Mouse (Mus musculus) left cerebral cortex, adult 2 months (tissue): ENCODE data around the gene Tmem74b. TPM values are rescaled to one million over a fixed set of nuclear protein-coding genes. Genes with fewer than 3 reads are reported as not detected.

Experiments used
- DNase-seq, 2 experiments: peaks; one replicate each; pipeline ENCODE4 v3.0.0; 2021 to 2022; ENCODE audit warnings: low spot score in 2 of 2, mixed read lengths in 1 of 2; ENCODE audit errors: extremely low spot score in 1 of 2
- H3K27ac ChIP-seq: fragments of 200-600 bp; 2 replicates; pipeline ENCODE4 v1.8.1; 2022
- H3K4me3 ChIP-seq: fragments of 200-600 bp; 2 replicates; pipeline ENCODE4 v1.8.1; 2022
- CTCF ChIP-seq: fragments of 200-600 bp; IDR thresholded peaks from 2 replicates; pipeline ENCODE4 v1.8.1; 2022; ENCODE audit warnings: antibody characterized with exemption, mild to moderate bottlenecking, moderate library complexity
- intact Hi-C: fragments of 180-260 bp; cut with DNase I; formaldehyde crosslinking; loops from one replicate; pipeline ENCODE4 v1.15.1; 2025
- long read RNA-seq, 2 experiments: library from polyadenylated mRNA; stranded (forward); transcript quantifications; one replicate each; pipeline ENCODE4 v2.0.0; 2021; ENCODE audit warnings: borderline mapping rate in 2 of 2
- total RNA-seq, 2 experiments: library from RNA; stranded (reverse); gene quantifications; 2 replicates each; pipeline ENCODE4 v1.2.3; 2021

Gene Tmem74b
- 10 to 100 TPM in 1 of 2 experiments, 1 to 10 TPM in 1; 8.6 to 11.1 TPM for total RNA-seq
- long read RNA-seq, experiment 1, transcript Tmem74b-201 (2 exons, 1,435 nt) = major isoform, 11 of 15 reads
- long read RNA-seq, experiment 1, partial matches to known transcripts = 0 of 15 reads
- long read RNA-seq, experiment 1, other reads (novel, unspliced or antisense) = 1 of 15 reads
- long read RNA-seq, experiment 2, partial matches to known transcripts = 1 of 5 reads
- long read RNA-seq, experiment 2, other reads (novel, unspliced or antisense) = 0 of 5 reads

DNA sequence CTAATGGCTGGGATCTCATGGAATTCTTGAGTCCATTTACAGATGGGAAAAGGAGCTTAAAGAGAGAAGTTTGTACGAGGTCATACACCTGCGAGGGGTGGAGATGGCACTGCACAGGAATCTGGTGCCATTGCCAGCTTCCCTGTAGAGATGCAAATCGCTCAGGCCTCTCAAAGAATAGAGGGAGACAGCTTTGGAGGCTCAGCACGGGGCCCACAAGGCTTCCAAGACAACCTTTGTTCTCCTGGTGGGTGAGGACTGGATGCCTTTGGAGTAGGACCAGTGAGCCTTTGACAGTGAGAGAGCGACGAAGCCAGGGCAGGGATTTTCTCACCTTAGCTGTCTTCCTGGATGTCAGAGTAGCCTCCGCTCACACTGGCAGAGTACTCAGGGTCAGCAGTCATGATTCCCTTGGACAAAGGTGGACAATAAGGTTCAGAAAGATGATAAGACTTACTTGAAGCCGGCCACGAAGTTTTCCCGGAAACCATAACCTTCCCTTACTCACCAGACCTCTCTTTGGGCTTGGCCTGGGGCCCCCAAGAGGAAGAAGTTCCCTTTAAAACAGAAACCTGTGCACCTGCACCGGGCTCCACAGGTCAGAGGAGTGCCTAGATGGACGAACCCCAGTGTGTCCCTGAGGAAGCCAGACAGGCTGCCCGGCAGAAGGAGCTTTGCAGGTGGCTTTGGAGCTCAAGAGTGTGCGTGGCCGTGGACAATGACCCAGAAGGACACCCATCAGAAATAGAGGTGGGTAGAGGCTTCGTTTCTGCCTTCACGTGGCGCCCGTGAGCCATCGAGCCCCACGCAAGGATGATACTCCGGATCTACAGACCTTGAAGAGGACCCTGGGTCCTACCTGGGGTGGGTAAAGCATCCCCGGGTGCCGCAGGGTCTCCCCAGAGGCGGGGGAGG, at the start of gene Tmem74b:
Tmem74b (plus strand) TSS at position 778 of the 915 bp plus-strand sequence.
- TF ChIP-seq CTCF = no peak
- Histone ChIP-seq H3K4me3 (peak within 1 kb of the TSS; percentile 78), H3K27ac (peak within 1 kb of the TSS; percentile 85)
- intact Hi-C loops = loop anchor here (5.0 kb wide), 1 partner anchor 69 kb away; the partner anchor contains the start of gene Snph
- DNase-seq = no peak

DNA sequence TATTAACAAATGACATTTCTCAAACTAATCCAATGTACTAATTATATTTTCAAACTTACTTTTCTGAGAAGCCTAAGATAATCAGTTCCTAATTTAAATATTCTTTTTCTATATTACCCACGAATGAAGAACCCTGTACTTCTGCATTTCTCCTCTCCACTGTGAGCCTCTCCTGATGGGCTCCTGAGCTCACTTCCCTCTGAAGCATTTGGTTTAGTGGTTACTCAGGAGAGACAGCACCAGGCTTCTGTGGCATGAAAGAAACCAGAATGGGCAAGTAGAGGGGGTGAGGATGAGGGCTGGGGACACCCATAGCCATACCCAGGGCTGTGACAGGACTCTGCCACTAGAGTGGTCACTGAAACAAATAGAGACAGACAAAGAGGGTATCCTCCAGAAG, 49.8 kb upstream of the Tmem74b start:
- Histone ChIP-seq H3K27ac (no peak overlapping the region), H3K4me3 (no peak overlapping the region)
- intact Hi-C loops = no loop called here
- no peak for DNase-seq
- TF ChIP-seq CTCF = no peak

DNA sequence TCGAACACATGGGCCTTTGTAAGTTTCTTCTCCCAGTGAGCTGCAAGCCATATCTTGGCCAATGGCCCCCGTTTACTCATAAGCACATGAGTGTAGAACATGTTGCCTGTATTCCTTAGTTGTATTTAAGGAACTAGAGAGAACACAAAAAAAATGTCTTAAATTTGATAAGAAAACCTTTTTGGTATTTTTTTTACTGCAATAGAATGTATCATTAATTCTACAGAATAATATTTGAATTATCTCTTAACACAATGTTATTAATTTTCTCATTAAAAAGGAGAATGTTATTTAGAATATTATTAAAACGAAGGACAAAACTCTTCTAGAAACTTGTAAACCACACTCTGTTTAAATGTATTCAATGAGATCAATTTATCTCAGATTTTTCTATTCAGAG, 33.4 kb upstream of the Tmem74b start, which contains the start of gene Rad21l:
Rad21l (minus strand) TSS at position 101 of the 400 bp plus-strand sequence.
- Histone ChIP-seq H3K27ac (no peak within 1 kb of the TSS), H3K4me3 (no peak within 1 kb of the TSS)
- no peak for TF ChIP-seq CTCF
- DNase-seq = no peak
- intact Hi-C loops = no loop called here

DNA sequence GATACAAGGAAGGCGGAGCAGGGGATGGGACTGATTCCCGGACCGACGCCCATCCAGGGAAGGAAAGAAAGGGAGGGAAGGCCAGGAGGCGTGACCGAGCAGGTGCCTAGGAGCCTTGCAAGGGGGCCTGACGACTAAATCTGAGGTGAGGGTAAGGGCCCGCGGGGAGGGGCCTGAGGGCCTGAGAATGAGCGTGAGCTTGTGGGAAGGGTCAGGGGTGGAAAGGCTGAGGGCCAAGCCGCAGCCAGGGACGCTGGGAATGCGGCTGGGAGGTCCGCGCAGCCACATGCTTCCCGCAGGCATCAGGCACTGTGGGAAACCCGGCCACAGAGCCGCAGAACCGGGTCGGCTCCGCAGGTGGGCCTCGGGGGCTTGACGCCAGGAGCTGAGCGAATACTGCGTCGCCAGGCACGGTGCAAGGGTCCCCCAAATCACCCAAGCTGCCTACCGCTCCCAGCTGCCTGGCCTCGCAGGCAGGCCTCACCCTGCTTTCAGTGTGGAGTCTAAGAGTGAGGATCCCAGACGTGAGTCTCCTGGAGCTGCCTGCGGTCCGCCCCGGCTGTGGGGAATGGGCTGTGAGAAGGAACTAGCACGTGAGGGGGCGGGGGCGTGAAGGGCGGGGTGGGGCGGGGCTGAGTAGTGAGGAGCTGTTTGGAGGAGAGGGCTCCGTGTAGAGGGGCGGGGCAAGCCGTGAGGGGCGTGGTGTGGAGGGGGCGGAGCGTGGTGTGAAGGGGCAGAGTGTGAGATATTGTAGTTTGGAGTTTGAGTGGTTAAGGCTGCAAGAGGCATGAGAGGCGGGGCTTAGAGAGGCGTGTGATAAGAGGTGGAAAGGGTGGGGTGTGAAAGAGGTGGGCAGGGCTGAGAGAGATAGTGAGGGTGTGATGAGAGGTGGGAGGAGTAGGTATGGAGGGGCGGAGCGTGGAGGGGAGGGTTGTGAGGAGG, 31.5 kb upstream of the Tmem74b start:
- Histone ChIP-seq H3K27ac (no peak overlapping the region), H3K4me3 (peak overlapping the region; percentile 26)
- intact Hi-C loops = no loop called here
- no peak for DNase-seq
- no peak for TF ChIP-seq CTCF

DNA sequence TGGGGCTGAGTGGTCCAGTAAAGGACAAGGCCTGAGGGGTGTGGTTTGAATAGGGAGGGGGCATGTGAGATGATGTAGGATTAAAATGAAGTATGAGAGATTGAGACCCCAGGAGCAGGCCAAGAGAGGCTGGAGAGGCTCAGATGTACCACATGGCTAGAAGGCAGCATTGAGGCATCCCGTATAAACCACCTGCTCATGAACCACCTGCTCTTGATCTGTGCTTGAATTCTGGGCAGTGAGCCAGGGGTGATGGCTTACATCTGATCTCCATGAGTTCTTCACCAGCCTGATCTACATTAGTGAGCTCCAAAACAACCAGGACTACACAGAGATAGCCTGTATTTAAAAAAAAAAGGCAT, 30.9 kb upstream of the Tmem74b start:
- intact Hi-C loops = no loop called here
- no peak for TF ChIP-seq CTCF
- DNase-seq = no peak

DNA sequence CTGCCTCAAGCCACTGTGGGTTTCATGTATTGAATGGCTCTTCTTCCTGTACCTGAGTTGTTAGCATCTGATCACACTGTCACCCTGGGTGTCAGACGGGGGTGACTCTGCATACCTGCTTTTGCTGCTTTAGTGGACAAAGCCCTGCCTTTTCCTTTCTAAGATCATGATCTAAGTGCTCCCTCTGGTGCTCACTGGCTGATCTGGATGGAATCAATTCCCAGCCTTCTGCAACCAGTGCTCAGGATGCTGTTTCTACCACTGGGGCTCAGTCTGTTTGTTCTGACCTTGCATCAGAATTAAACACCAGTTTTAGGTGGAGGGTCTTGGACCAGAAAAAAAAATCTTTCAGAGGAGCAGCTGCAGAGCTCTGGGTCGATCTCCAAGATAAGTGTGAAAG, 25.6 kb upstream of the Tmem74b start:
- intact Hi-C loops = loop anchor here (1.0 to 5.0 kb wide), 2 partner anchors 101 to 184 kb away; partner anchors contain the start of gene Nsfl1c
- H3K4me3 ChIP-seq = no peak overlapping the region
- no peak overlapping the region for H3K27ac ChIP-seq
- DNase-seq = no peak
- TF ChIP-seq CTCF = peak; percentile 47

More for the DNA sequence above, 30.9 kb upstream of the Tmem74b start:
- H3K27ac ChIP-seq = no peak overlapping the region
- no peak overlapping the region for H3K4me3 ChIP-seq

DNA sequence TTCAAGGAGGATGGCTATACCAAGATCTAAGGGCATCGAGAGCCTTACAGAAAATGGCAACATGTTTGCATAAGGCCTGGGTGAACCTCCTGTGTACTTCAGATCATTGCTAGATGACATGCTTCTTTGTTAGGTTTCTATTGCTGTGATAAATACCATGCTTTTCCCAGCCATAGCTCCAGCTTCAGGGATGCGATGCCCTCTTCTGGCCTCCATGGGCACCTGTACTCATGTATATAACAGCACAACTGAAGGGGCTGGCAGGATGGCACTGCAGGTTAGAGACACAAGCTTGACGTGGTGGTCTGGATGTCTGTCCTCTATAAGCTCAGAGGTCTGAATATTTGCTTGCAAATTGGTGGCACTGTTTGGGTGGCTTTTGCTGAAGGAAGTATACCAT, 19.5 kb upstream of the Tmem74b start:
- intact Hi-C loops = loop anchor here (5.0 kb wide), 1 partner anchor 170 kb away; no protein-coding TSS in a partner anchor
- peak; percentile 58 for TF ChIP-seq CTCF
- peak in 1 of 2 experiments; percentile 18 for DNase-seq

DNA sequence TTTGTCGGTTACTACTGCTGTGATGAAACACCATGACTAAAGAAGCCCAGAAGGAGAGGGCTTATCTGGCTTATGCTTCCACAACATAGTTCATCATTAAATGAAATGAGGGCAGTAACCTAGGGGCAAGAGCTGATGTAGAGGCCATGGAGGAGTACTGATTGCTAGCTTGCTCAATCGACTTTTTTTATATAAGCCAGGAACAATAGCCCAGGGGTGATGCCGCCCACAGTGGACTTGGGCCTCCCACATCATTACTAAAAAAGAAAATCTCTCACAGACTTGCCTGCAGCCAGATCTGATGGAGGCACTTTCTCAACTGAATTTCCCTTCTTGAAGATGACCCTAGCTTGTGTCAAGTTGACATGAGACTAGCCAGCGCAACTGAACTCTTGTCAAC, 18.8 kb upstream of the Tmem74b start:
- DNase-seq = no peak
- intact Hi-C loops = loop anchor here (5.0 kb wide), 1 partner anchor 171 kb away; no protein-coding TSS in a partner anchor
- H3K27ac ChIP-seq = no peak overlapping the region
- TF ChIP-seq CTCF = no peak
- no peak overlapping the region for H3K4me3 ChIP-seq

More for the DNA sequence above, 19.5 kb upstream of the Tmem74b start:
- H3K27ac ChIP-seq = no peak overlapping the region
- no peak overlapping the region for H3K4me3 ChIP-seq

DNA sequence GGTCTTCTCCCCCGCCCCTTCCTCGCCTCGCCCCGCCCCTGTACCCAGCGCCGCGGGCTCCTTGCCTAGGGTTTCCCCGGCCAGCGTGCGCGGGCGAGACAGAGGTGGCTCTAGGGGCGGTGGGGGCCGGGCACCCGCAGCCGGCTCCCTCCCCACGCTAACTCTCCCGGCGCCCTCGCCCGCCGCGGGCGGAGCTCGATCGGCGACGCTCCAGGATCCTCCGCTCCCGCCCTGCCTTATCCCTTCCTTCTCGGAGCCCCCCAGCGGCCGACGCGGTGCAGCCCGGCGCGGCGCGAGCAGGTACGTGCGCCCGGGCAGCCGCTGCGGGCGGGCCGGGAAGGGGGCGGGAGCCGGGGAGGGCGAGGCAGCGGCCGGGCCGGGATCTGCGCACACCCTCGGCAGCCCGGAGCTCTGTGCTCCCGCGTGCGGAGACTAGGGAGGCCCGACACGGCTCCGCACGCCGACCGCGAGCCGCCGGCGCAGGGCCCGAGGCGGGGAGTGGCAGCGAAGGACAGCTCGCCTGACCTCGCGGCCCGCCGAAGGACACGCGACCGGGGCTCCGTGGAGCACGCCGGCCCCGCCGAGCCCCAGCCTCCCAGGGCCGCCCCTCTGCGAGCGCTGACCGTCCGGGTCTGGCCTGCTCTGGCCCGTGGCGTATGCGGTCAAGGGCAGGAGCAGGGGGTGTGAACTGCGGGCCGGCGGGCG, 490 bp downstream of the Tmem74b start:
- DNase-seq = peak; percentile 62 to 69
- H3K27ac ChIP-seq = peak overlapping the region; percentile 85

DNA sequence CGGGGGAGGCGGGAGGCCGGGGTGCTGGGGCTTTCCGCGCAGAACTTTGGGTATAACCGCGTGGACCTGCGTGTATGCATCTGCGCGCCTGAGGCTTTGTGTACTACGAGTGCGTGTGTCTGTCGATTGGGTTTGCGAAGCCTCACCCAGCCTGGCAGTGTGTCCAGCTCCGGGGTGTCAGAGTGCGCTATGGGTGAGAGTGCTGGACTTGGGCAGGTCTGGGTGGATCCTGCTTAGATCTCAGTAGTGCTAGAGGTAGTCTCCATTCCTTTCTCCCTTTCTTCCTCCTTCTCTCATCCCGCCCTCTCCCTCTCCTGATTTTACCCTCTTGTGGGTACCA, 1.0 kb downstream of the Tmem74b start:
- DNase-seq = peak in 1 of 2 experiments; percentile 31
- H3K4me3 ChIP-seq = peak overlapping the region; percentile 78
- H3K27ac ChIP-seq = peak overlapping the region; percentile 85
- TF ChIP-seq CTCF = no peak
- intact Hi-C loops = loop anchor here (5.0 kb wide), 1 partner anchor 71 kb away; the partner anchor contains the start of gene Snph

More for the DNA sequence above, 490 bp downstream of the Tmem74b start:
- TF ChIP-seq CTCF = peak; percentile 31
- intact Hi-C loops = loop anchor here (5.0 kb wide), 1 partner anchor 70 kb away; the partner anchor contains the start of gene Snph
- H3K4me3 ChIP-seq = peak overlapping the region; percentile 78

DNA sequence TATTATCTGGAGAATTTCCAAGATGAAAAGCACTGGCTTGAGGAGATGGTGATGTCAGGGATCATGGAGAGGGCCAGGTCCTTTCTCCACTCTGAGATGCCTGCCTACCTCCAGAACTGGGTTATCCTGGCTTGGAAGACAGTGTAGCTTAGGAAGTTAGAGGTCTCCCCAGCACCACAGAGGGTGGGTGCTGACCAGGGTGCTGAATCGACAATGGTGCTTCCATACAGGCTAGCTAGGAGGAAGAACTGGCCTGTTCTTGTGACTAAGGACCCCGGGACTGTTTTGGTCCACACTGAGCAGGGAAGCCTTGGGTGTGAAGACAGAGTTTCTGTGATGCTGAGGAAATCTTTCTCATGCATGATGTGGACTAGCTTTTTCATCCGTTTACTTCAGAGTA, 10.8 kb downstream of the Tmem74b start:
- DNase-seq = no peak
- Histone ChIP-seq H3K4me3 (no peak overlapping the region), H3K27ac (no peak overlapping the region)
- no peak for TF ChIP-seq CTCF
- intact Hi-C loops = no loop called here
